Mouse (Mus musculus): ENCODE data around the gene 4930447C04Rik.

4930447C04Rik gene

GRCm38 (mm10) chr12:72942171-72942570 lies 1.6 kb upstream of the 4930447C04Rik start:
- no peak for DNase-seq

GRCm38 (mm10) chr12:72941398-72942051 lies 951 bp upstream of the 4930447C04Rik start:
- DNase-seq, result no peak

GRCm38 (mm10) chr12:72940822-72941397 lies 336 bp upstream of the 4930447C04Rik start:
- DNase-seq, result no peak

GRCm38 (mm10) chr12:72939616-72940015 lies 958 bp downstream of the 4930447C04Rik start, which contains the start of gene Six6:
Six6 (plus strand) TSS chr12:72939892.
- no peak for DNase-seq

- DNase-seq, result no peak
Observed at GRCm38 (mm10) chr12:72938600-72939490, 1.7 kb downstream of the 4930447C04Rik start.

- no peak for DNase-seq
Observed at GRCm38 (mm10) chr12:72938176-72938575, 2.4 kb downstream of the 4930447C04Rik start.

GRCm38 (mm10) chr12:72937537-72938120 lies 2.9 kb downstream of the 4930447C04Rik start:
- DNase-seq, result no peak

- DNase-seq, result no peak
Observed at GRCm38 (mm10) chr12:72936751-72937150, 3.8 kb downstream of the 4930447C04Rik start.

GRCm38 (mm10) chr12:72917159-72917993 lies 23.2 kb downstream of the 4930447C04Rik start:
- no peak for DNase-seq

GRCm38 (mm10) chr12:72854377-72855032 lies 86.1 kb downstream of the 4930447C04Rik start:
- DNase-seq, result no peak

GRCm38 (mm10) chr12:72853406-72854076 lies 87.0 kb downstream of the 4930447C04Rik start:
- no peak for DNase-seq

GRCm38 (mm10) chr12:72852264-72852663 lies 88.3 kb downstream of the 4930447C04Rik start:
- DNase-seq, result no peak

- DNase-seq, result no peak
Observed at GRCm38 (mm10) chr12:72850146-72850545, 90.4 kb downstream of the 4930447C04Rik start.

GRCm38 (mm10) chr12:72847725-72848124 lies 92.8 kb downstream of the 4930447C04Rik start:
- DNase-seq, result no peak

- DNase-seq, result no peak
Observed at GRCm38 (mm10) chr12:72845946-72846345, 94.6 kb downstream of the 4930447C04Rik start.

GRCm38 (mm10) chr12:72843973-72844620 lies 96.5 kb downstream of the 4930447C04Rik start:
- DNase-seq, result no peak

GRCm38 (mm10) chr12:72843555-72843954 lies 97.0 kb downstream of the 4930447C04Rik start:
- DNase-seq, result no peak

- DNase-seq, result no peak
Observed at GRCm38 (mm10) chr12:72843135-72843534, 97.4 kb downstream of the 4930447C04Rik start.

GRCm38 (mm10) chr12:72841500-72841899 lies 99.1 kb downstream of the 4930447C04Rik start:
- no peak for DNase-seq

GRCm38 (mm10) chr12:72837302-72837701 lies 103.3 kb downstream of the 4930447C04Rik start:
- DNase-seq, result no peak
